Mouse (Mus musculus): ENCODE results near the gene Scrn1. TPM values are rescaled to one million over a fixed set of nuclear protein-coding genes. Genes with fewer than 3 reads are reported as not detected.
A peak's percentile ranks its signal among the peaks of the same experiment; 100 is the strongest.

Gene Scrn1
- polyA plus RNA-seq, 1 experiment from 2014 or later, result 103 TPM

DNA sequence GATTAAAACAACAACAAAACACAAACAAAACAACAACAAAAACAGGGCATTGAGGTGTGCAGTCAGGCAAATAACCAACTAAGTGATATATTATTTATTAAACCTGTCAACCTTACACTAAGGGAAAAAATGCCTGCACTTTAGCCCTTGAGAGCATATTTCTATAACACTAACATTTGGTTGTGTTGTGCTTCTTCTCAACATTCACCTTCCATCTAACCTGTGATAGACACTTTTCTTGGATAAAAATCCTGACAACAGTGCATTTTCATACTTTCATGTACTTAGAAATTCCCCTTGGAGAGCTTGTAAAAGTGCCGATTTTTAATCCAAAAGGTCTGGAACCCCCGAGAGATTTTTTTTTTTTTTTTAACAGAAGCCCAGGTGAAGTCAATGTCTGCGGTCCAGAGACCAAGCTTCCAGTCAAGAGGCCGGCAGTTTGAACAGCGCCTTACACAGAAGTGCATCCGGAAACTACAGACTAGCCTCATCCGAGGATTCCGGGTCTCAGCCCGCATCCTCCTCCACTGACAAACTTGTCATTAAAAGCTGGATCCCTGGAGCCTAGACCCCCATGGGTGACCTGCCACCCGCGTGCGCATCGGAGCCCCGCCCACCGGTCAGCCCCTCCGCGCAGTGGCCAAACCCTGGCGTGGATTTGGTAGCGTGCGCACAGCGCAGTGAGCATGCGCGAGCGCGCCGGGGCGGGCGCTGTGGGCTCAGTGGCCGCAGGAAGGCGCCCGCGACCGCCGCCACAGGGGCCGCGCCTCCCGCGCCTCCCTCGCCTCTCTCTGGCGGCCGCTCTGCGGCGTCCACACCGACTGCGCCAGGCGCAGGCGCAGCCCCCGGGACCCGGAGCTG is 28.4 kb upstream of the Scrn1 start, which contains the start of gene Plekha8:
Plekha8 (plus strand) TSS at position 643 of the 861 bp plus-strand sequence.
- Histone ChIP-seq H3K9me3 (ENCODE audit: control insufficient read depth, low read length) (no peaks in the 10 kb centered on the region), H3K4me3 (replicated peaks; ENCODE audit: low read length) (peak within 1 kb of the TSS; percentile 93), H3K4me1 (replicated peaks; ENCODE audit: control insufficient read depth, insufficient read depth, low read length) (peaks cover 30% of the 10 kb centered on the region), H3K27ac (peak within 1 kb of the TSS; percentile 78), H3K4me2 (replicated peaks) (peak within 1 kb of the TSS; percentile 81), H3K9ac (peak within 1 kb of the TSS; percentile 91), H3K36me3 (replicated peaks; ENCODE audit: control insufficient read depth, insufficient read depth) (no peaks in the 10 kb centered on the region), H3K27me3 (ENCODE audit: control insufficient read depth, insufficient read depth, low read length) (no peaks in the 10 kb centered on the region)
- ATAC-seq (ENCODE audit: low FRiP score) (peak; percentile 93), DNase-seq (ENCODE audit: low spot score) (peak; percentile 94)
- WGBS, result under 1% methylated on average over 49 of the region's 49 CpGs

DNA sequence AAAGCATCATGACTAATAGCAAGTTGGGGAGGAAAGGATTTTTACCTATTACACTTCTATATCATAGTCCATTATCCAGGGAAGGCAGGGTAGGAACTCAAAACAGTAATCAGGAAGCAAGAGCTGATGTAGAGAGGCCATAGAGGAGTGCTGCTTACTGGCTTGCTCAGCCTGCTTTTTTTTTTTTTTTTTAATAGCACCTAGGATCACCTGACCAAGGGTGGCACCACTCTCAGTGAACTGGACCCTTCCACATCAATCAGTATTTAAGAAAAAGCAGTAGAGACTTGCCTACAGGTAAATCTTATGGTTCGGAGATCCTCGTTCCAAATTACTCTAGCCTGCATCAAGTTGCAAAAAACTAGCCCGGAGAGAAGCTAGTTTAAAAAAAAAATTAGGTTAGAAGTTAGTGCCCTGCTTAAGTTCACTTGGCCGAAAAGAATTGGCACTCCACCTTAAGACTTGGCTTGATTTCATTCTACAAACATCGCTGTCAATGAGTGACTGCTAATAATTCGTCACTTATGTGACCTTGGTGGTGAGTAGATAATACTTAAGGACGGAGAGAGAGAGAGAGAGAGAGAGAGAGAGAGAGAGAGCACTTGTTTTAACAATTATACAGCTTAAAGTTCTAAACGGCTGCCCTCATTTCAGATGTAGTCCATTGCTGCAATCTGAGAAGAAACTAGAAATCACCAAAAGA is 27.6 kb upstream of the Scrn1 start:
- Histone ChIP-seq H3K4me2 (replicated peaks) (peak overlapping the region; percentile 81), H3K9me3 (ENCODE audit: control insufficient read depth, low read length) (no peaks in the 10 kb centered on the region), H3K27ac (no peak overlapping the region), H3K4me3 (replicated peaks; ENCODE audit: low read length) (peak overlapping the region; percentile 45), H3K4me1 (replicated peaks; ENCODE audit: control insufficient read depth, insufficient read depth, low read length) (peaks cover 30% of the 10 kb centered on the region), H3K36me3 (replicated peaks; ENCODE audit: control insufficient read depth, insufficient read depth) (no peaks in the 10 kb centered on the region), H3K9ac (no peak overlapping the region), H3K27me3 (ENCODE audit: control insufficient read depth, insufficient read depth, low read length) (no peaks in the 10 kb centered on the region)
- ATAC-seq (ENCODE audit: low FRiP score) (no peak), DNase-seq (ENCODE audit: low spot score) (no peak)
- WGBS, result 65% methylated on average over 8 of the region's 8 CpGs

DNA sequence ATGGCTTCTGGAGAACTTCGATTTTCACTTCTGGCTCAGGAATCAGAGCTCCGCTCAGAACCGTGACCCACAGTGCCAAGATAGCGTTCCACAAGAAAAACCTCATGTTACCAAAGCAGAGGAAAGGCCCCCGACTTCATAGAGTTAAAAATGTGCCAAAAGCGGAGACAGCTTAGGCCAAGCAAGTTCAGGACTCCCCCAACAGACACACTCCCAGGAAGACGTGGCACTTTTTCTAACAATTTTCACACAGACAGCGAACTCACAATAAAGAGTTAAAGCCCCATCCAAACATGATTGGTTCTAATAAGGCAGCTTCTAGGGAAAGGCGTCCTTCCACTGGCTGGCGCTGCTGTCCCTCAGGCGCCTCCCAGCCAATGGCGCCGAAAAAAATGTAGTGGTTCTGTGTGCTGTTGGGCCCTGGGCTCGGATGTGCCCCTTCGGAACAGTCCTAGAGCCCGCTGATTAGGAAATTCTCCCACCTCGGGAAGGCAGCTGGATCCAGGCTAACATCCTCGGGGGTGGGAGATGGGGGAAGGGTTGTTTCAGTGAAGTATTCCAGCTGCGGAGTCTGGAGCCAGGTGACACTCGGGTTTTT is 26.7 kb upstream of the Scrn1 start:
- Histone ChIP-seq H3K36me3 (replicated peaks; ENCODE audit: control insufficient read depth, insufficient read depth) (no peaks in the 10 kb centered on the region), H3K4me1 (replicated peaks; ENCODE audit: control insufficient read depth, insufficient read depth, low read length) (peaks cover 30% of the 10 kb centered on the region), H3K27ac (peak overlapping the region; percentile 40; the same call in 1 of the 2 replicates), H3K4me3 (replicated peaks; ENCODE audit: low read length) (peak overlapping the region; percentile 45), H3K27me3 (ENCODE audit: control insufficient read depth, insufficient read depth, low read length) (no peaks in the 10 kb centered on the region), H3K9me3 (ENCODE audit: control insufficient read depth, low read length) (no peaks in the 10 kb centered on the region), H3K9ac (peak overlapping the region; percentile 61), H3K4me2 (replicated peaks) (peak overlapping the region; percentile 77)
- DNase-seq (ENCODE audit: low spot score) (peak; percentile 91), ATAC-seq (ENCODE audit: low FRiP score) (peak; percentile 92)
- under 1% methylated on average over 20 of the region's 20 CpGs for WGBS

DNA sequence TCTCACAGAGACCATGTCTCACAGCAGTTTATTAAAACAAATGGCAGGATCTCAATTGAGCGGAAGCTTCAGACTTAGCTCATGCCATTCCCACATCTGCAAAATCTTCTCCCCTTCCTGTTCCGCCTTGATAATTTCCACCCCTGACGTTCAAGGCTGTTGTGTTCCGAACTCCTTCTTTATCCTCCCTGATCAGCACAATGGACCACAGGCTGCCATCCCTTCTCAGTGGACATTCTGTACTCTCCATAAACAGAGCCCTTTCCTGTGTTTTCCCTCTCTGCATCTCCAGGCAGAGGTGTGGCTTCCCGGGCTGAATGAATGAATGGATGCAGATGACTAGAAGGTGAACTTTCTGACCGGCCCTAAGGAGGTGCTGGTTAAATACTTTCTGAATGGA is 25.5 kb upstream of the Scrn1 start:
- DNase-seq (ENCODE audit: low spot score), result no peak
- Histone ChIP-seq H3K9ac (no peak overlapping the region), H3K4me1 (replicated peaks; ENCODE audit: control insufficient read depth, insufficient read depth, low read length) (peaks cover 23% of the 10 kb centered on the region), H3K27ac (no peak overlapping the region), H3K36me3 (replicated peaks; ENCODE audit: control insufficient read depth, insufficient read depth) (no peaks in the 10 kb centered on the region), H3K9me3 (ENCODE audit: control insufficient read depth, low read length) (no peaks in the 10 kb centered on the region), H3K27me3 (ENCODE audit: control insufficient read depth, insufficient read depth, low read length) (no peaks in the 10 kb centered on the region), H3K4me2 (replicated peaks) (peak overlapping the region; percentile 77), H3K4me3 (replicated peaks; ENCODE audit: low read length) (no peak overlapping the region; the same call in 1 of the 2 replicates)
- no peak for ATAC-seq (ENCODE audit: low FRiP score)
- WGBS, result 53% methylated on average over 6 of the region's 6 CpGs

DNA sequence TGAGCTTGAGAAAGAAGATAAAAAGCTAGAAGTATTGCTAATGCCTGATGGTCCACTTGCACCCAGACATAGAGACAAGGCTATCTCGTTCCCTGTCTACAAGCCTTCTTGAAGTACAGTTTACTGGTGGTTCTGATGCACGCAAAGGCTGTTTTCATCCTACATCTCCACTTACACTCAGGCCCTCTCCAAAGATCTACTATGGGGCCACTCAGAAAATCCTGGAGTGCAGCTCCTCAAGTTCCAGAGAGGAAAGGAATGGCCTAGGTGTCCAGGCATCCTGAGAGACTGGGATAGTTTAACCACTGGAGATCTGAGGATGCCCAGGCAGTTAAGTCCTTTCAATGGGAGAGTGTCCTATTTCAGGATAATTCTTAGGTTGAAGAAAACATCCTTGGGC is 24.4 kb upstream of the Scrn1 start:
- H3K9me3 ChIP-seq (ENCODE audit: control insufficient read depth, low read length), result no peaks in the 10 kb centered on the region
- H3K4me1 ChIP-seq (replicated peaks; ENCODE audit: control insufficient read depth, insufficient read depth, low read length), result peaks cover 13% of the 10 kb centered on the region; the same call in 1 of the 2 replicates
- H3K4me3 ChIP-seq (replicated peaks; ENCODE audit: low read length), result no peak overlapping the region
- ATAC-seq (ENCODE audit: low FRiP score), result no peak
- H3K36me3 ChIP-seq (replicated peaks; ENCODE audit: control insufficient read depth, insufficient read depth), result no peaks in the 10 kb centered on the region
- no peak overlapping the region for H3K27ac ChIP-seq
- no peak for DNase-seq (ENCODE audit: low spot score)
- WGBS, result 94% methylated on average over 2 of the region's 2 CpGs
- H3K4me2 ChIP-seq (replicated peaks), result no peak overlapping the region
- no peaks in the 10 kb centered on the region for H3K27me3 ChIP-seq (ENCODE audit: control insufficient read depth, insufficient read depth, low read length)
- no peak overlapping the region for H3K9ac ChIP-seq

DNA sequence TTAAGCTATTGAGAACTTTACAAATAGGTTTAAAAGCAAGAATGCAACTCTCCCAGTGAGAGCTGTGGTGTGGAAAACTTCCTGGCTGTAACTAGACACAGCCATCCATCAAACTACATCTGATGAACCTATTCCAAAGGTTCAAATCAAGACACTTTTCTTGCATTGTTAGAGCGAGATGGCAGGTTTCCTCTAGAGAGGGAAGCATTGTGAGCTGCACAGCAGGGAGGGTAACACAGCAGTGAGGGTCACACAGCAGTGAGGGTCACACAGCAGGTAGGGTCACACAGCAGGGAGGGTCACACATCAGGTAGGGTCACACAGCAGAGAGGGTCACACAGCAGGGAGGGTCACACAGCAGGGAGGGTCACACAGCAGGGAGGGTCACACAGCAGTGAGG is 21.9 kb upstream of the Scrn1 start:
- Histone ChIP-seq H3K36me3 (replicated peaks; ENCODE audit: control insufficient read depth, insufficient read depth) (no peaks in the 10 kb centered on the region), H3K27ac (no peak overlapping the region), H3K9me3 (ENCODE audit: control insufficient read depth, low read length) (no peaks in the 10 kb centered on the region), H3K4me3 (replicated peaks; ENCODE audit: low read length) (no peak overlapping the region), H3K4me1 (replicated peaks; ENCODE audit: control insufficient read depth, insufficient read depth, low read length) (0 out of 2 replicates have a peak, but pooled peaks cover 7% of the 10 kb centered on the region), H3K9ac (no peak overlapping the region), H3K4me2 (replicated peaks) (no peak overlapping the region), H3K27me3 (ENCODE audit: control insufficient read depth, insufficient read depth, low read length) (no peaks in the 10 kb centered on the region)
- WGBS, result 38% methylated on average over 1 of the region's 1 CpGs
- ATAC-seq (ENCODE audit: low FRiP score) (no peak), DNase-seq (ENCODE audit: low spot score) (no peak)

DNA sequence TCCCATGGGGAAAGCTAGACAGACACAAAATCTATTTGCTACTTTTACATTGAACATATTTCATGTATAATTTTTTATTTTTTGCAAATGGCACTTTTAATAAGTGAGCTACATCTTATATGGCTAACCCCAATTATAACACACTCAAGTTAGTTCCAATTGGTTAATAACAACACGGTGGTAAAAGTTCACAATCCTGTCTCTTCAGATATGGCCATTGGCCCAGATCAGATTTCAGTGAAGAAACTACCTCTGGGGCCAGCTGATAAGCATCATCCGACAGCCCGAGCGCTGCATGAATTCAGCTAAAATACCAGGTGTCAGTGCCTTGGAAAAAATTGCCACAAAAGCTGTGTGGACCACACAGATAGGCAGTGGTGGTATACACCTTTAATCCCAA is 21.4 kb upstream of the Scrn1 start:
- H3K4me2 ChIP-seq (replicated peaks), result no peak overlapping the region
- no peaks in the 10 kb centered on the region for H3K36me3 ChIP-seq (replicated peaks; ENCODE audit: control insufficient read depth, insufficient read depth)
- 0 out of 2 replicates have a peak, but pooled peaks cover 6% of the 10 kb centered on the region for H3K4me1 ChIP-seq (replicated peaks; ENCODE audit: control insufficient read depth, insufficient read depth, low read length)
- H3K4me3 ChIP-seq (replicated peaks; ENCODE audit: low read length), result no peak overlapping the region
- no peak for DNase-seq (ENCODE audit: low spot score)
- no peak for ATAC-seq (ENCODE audit: low FRiP score)
- H3K9ac ChIP-seq, result no peak overlapping the region
- 87% methylated on average over 4 of the region's 4 CpGs for WGBS
- H3K9me3 ChIP-seq (ENCODE audit: control insufficient read depth, low read length), result no peaks in the 10 kb centered on the region
- H3K27ac ChIP-seq, result no peak overlapping the region
- H3K27me3 ChIP-seq (ENCODE audit: control insufficient read depth, insufficient read depth, low read length), result no peaks in the 10 kb centered on the region

DNA sequence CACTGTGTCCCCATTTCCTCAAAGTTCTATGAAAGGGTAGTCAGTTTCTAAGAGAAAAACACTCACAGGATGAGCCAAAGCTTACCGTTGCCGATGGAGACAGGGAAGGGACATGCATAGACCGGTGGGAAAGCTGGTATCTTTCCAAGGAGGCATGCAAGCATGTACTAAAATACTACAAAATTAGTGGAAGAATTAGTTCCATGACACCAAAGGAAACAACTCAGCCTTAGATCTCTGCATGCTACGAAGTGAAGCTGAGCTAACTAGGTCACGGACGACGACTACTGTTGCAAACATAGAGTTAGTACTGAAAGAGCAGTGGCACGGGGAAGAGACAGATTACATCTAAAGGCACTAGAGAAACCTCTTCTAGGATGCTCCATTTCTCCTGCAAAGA is 20.6 kb upstream of the Scrn1 start:
- H3K4me3 ChIP-seq (replicated peaks; ENCODE audit: low read length), result no peak overlapping the region
- no peak for DNase-seq (ENCODE audit: low spot score)
- no peak for ATAC-seq (ENCODE audit: low FRiP score)
- no peaks in the 10 kb centered on the region for H3K27me3 ChIP-seq (ENCODE audit: control insufficient read depth, insufficient read depth, low read length)
- H3K9me3 ChIP-seq (ENCODE audit: control insufficient read depth, low read length), result no peaks in the 10 kb centered on the region
- H3K27ac ChIP-seq, result no peak overlapping the region
- H3K9ac ChIP-seq, result no peak overlapping the region
- WGBS, result 77% methylated on average over 8 of the region's 8 CpGs
- H3K4me1 ChIP-seq (replicated peaks; ENCODE audit: control insufficient read depth, insufficient read depth, low read length), result no peaks in the 10 kb centered on the region
- no peak overlapping the region for H3K4me2 ChIP-seq (replicated peaks)
- H3K36me3 ChIP-seq (replicated peaks; ENCODE audit: control insufficient read depth, insufficient read depth), result no peaks in the 10 kb centered on the region

DNA sequence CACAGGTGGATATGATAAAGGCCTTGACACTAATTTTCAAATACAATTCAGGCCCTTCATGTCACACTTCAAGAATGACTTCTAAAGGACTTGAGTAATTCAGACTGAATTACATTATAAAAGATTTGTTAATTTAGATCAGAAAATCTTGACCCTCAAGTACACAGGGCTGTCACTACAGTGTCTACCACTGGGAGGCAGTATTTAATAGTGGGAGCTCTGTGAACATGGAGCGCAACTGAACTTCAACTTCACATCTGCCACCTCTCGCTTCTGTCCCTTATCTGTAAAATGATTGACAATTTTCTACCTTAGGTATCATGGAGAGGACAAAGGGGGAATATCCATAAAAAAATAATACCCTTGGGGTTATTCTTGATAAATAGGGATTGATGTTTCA is 19.9 kb upstream of the Scrn1 start:
- Histone ChIP-seq H3K4me3 (replicated peaks; ENCODE audit: low read length) (no peak overlapping the region), H3K27me3 (ENCODE audit: control insufficient read depth, insufficient read depth, low read length) (no peaks in the 10 kb centered on the region), H3K4me2 (replicated peaks) (no peak overlapping the region), H3K36me3 (replicated peaks; ENCODE audit: control insufficient read depth, insufficient read depth) (no peaks in the 10 kb centered on the region), H3K9ac (no peak overlapping the region), H3K9me3 (ENCODE audit: control insufficient read depth, low read length) (no peaks in the 10 kb centered on the region), H3K27ac (no peak overlapping the region), H3K4me1 (replicated peaks; ENCODE audit: control insufficient read depth, insufficient read depth, low read length) (no peaks in the 10 kb centered on the region)
- DNase-seq (ENCODE audit: low spot score) (peak; percentile 77), ATAC-seq (ENCODE audit: low FRiP score) (no peak)
- 16% methylated on average over 2 of the region's 2 CpGs for WGBS
